Mouse (Mus musculus) MEL-GATA-1-ER (cell line): ENCODE measurements at regions not wholly inside any gene's neighbourhood (a gene's known extent, or its start where the extent isn't known, plus 50 kb on each side); places are given as distances from the start of the nearest gene placed in this dataset.

Experiments
- DNase-seq: peaks from one replicate; pipeline ENCODE4 v3.0.0-alpha.2; 2012; ENCODE audit warnings: low read depth; ENCODE audit errors: extremely low read depth

DNA sequence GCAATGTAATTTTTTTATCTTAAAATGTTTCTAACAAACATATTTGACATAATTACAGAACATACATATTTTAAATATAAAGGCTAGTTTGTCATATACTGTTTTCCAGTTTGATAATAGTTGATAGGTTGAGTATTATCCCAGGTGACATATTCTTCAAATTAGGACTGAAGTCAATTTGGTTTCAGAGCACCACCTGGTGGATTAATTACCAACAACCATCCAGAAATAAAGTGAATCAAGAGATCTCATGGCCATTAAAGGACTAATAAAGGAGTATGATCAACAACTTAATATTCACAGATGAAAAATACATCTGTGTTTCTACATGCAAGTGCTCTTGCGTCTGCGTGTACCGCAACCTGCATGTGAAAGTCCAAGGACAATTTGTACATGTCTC lies 50.3 kb upstream of the Nmu start:
- DNase-seq = no peak

DNA sequence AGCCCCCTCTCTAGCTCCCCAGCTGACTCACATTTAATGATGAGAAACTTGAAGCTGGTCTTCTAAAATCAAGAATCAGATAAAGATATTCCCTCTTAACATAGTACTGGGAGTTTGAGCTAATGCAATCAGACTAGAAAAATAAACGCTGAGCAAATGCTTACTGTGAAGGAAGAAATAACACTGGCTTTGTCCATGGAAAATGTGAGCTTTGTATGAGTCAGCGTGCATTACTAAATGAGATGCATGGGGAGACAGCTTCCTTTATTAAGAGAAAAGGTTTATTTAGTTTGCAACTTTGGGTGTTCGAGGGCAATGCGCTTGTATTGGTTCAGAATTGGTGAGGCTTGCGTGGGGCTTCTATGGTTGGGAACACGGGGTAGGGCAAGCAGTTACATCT lies 52.7 kb upstream of the Nmu start:
- no peak for DNase-seq

DNA sequence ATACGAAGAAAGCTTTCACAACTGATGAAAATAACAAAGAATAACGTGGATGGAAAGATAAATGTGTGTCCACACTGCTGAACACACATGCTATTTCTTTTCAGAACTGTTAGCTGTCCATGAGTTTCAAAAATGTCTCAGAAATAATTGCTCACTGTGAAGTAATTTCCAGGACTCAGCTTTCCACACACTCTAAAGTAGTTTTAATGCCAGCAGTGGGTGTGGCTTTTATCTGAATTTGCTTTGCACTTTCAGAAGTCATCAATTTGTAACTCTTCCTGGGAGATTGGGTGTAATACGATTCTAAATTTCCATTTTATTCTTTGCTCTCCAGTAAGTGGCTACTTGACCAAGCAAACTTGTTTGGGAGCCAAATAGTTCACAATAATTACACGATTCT lies 53.5 kb upstream of the Nmu start:
- no peak for DNase-seq

DNA sequence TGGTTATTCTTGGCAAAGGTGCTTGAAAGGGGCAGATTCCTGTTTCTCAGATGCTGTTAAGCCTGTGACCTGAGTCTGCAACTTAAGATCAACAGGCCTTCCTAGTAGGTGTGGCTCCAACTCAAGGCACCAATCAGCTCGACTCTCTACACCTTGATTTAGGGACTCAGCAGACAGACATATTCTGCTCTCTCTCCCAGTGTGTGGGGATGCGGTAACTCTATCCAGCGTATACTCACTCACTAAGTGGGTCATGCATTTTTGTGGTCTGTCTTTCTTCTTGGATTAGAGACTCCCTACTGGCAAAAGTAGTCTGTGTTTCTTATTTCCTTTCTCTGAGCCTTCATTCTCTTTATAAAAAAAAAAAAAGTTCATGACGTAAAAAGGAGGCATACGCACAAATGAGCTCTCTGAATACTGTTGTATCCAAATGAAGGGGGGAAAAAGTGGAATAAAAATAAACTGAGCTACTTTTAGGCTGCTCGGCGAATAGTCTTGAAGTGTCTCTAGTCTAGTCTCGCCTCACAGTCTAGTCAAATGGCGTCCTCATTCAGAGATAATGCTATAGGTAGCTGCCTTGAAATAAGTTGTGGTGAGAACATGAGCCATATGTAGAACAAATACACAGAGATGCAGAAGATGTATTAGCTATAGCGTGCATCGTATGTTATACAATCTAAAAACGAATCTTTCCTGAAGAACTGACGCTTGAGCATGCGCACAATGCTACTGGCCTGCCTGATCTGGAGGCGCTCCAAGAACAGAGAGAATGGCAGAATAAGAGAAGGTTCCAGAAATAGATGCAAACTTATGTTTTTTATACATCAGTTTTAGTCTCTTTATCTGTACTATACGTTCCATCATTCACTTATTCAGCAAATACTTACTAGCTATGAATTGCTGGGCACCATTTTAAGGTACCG lies 55.6 kb upstream of the Nmu start:
- no peak for DNase-seq

DNA sequence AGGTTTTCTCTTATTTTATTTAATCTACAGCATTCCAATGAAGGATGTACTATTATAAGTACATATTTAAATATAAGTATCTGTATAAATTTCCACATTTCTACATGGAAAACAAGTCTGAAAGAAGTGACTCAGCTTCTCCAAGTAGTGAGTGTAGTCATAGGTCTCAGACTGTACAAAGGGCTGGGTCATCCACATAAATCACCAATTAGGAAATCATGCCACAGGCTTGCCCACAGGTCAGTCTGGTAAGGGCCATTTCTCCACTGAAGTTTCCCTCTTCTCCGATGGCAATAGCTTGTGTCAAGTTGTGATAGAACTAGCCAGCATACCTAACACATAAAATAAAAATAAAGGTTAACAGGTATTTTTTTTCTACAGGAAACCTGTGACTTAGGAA lies 56.3 kb upstream of the Nmu start:
- no peak for DNase-seq

DNA sequence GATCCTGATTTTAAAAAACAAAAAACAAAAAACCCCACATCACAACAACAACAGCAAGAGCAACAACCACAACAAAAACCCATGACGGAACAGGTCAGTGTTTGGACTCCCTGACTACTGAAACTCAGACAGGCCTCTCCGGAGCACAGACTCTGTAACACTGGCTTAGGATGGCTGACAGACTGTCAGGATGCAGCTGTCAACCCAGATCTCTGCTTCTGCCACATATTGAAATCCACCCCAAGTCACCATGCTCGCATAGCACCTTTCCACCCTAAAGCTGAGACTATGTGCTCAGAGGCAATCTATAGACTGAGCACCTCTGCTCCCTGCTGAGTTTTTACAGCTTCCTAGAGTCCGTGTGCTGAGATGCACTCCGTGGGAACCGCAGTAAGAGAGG lies 57.0 kb upstream of the Nmu start:
- DNase-seq = no peak

DNA sequence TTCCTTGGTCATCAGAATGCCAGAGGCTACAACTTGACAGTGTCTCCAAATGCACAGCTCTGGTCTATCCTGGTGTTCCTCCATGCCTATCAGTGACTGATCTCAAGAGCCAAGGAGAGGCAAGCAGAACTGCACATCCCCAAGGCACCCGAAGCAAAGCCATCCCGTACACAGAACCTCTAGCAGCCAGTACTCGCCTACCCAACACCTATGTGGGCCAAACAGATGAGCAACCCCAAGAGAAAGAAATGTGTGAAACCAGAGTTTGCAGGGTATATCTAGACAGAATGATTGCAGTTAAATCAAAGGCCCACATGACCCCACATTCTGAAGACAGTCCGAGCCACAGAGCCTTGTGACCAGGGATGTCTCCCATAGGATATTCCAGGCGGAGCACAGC lies 60.0 kb upstream of the Nmu start:
- no peak for DNase-seq

DNA sequence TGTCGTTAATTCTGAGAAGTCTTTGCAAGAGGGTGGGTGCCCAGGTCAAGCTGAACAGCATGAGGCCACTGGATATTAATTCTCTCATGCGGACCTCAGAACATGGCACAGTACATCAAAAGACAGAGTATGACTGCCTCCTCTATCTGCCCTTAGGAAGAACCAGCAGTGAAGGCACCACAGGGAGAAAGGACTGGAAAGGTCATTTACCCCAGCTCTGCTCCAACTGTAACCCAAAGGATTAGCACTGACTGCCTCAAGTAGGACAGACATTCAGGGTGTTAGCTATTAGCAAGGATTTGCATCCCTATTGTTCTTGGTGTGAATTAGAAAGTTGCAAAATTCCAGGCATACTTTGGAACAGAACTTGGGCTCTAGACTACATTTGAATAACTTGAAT lies 58.2 kb upstream of the Gm7271 start:
- DNase-seq = peak; percentile 3

DNA sequence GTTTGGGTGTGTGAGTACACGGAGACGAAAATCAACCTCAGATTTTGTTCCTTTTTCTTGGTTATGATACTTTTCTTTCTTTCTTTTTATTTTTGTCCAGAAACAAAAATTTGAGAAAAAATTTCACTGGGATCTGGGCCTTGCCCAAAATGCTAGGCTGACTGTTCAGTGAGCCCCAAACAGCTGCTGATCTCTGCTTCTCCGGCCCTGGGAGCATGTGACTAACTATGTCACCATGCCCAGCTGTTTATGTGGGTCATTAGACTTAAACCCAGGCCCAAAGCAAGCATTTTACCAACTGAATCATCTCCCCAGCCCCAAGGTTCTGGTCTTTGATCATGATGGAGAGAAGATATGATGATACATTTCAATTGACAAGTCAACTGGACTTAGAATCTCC lies 56.3 kb upstream of the Gm7271 start:
- DNase-seq = no peak

DNA sequence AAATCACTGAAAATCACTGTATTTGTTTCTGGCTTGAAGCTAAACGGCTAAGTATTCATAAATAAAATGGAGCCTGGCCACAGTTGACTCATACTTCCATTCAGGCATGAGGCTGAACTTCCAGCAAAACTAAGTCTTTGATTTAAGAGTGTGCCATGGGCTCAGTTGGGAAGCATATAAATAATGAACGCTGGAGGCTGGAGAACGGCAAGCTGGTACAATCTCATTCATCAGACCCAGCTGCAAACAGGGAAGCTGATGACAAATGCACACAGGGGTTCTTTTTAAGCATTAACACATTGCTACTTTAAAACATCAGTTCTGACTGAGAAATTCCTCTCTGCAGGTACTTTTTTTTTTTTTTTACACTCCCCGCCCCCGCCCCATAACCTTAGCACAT lies 54.4 kb upstream of the Gm7271 start:
- no peak for DNase-seq

DNA sequence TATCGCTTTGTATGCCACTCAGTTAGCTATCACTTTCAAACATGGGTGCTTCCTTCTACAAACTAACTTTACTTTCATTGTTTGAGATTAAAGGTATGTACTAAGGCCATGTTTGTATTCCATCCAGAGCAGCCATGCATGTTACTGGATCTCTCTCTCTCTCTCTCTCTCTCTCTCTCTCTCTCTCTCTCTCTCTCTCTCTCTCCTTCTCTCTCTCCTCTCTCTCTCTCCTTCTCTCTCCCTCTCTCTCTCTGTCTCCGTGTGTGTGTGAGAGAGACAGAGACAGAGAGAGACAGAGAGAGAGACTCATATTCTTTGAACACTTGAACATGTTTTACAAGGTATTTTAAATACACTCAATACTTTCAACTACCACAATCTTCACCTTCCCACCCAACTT lies 50.2 kb upstream of the Gm7271 start:
- no peak for DNase-seq
